Mouse (Mus musculus) liver, embryonic 14.5 days (tissue): ENCODE data around the gene Tomm40.

Experiments
- CTCF ChIP-seq: IDR thresholded peaks from 2 replicates; pipeline ENCODE4 v1.5.1; 2016; ENCODE audit warnings: antibody characterized with exemption, low read depth, control low read depth
- EP300 ChIP-seq: IDR thresholded peaks from 2 replicates; pipeline ENCODE4 v1.6.1; 2016; ENCODE audit warnings: antibody characterized with exemption, low read depth

DNA sequence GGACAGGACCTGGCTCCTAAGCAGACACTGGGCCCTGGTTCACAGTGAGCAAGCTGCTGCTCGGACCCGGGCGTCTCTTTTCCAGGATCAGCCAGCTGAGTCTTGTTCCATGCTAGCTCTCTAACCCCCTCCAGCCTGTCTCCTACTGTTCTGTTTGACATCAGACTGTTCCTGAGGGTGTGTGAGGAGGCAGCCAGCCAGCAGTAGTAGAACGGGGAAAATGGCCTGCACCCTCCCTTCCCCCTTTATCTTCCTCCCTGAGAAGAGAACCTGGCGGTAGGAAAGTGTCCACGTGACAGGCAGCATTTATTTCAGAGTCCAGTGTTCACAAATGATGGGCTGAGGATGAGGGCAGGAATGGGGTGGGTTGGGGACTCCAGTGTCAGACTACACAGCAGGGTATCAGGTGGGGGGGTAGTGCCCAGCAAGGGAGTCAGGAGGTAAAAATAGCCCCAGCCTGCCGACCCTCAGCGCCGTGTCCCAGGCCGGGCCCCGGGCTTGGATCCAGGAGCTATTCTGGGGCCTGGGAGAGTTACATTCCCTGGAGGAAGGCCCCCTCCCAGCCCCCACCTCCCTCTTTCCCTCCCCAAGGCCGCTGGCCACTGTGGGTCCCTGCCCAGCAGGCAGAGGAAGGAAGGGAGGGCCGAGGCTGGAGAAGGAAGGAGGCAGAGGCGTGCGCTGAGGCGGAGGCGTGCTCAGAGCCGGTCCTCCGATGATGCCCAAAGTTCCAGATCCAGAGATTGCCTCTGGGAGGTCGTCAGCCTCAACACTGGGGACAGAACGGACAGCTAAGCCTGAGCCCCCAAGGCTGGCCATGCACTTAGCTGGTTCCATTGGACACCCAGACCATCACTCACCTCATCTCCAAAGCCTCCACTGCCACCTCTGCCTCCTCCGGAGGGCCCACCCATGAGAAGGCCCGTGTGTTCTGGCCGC, 40.9 kb upstream of the Tomm40 start:
- no peak for TF ChIP-seq CTCF
- TF ChIP-seq EP300, result no peak
